Mouse (Mus musculus) embryonic facial prominence, embryonic 11.5 days (tissue): ENCODE measurements at regions not wholly inside any gene's neighbourhood (a gene's known extent, or its start where the extent isn't known, plus 50 kb on each side); places are given as distances from the start of the nearest gene placed in this dataset.
"Not testable (repeated sequence)": the region's sequence is repeated elsewhere in the genome, so short reads cannot be mapped to it uniquely, and the experiment has no call there.

Experiments used
- ATAC-seq: fragments of 200-750 bp; cut with Nextera tagmentation; replicated peaks from 2 replicates; pipeline ENCODE4 v1.8.0; 2017; ENCODE audit warnings: low read depth; ENCODE audit not compliant: insufficient number of reproducible peaks, low FRiP score, low TSS enrichment
- DNase-seq: peaks from one replicate; pipeline ENCODE4 v3.0.0-alpha.2; 2015; ENCODE audit warnings: low spot score
- H3K27ac ChIP-seq: fragments of 300-500 bp; sonication (generic); replicated peaks from 2 replicates; pipeline ENCODE4 v1.5.1; 2014; ENCODE audit warnings: mild to moderate bottlenecking, low read depth, low read length, control low read depth
- H3K27me3 ChIP-seq: fragments of 300-500 bp; sonication (generic); 2 replicates; pipeline ENCODE4 v1.6.1; 2014; ENCODE audit warnings: mild to moderate bottlenecking, low read length, moderate library complexity, mixed read lengths; ENCODE audit not compliant: control insufficient read depth, insufficient read depth
- H3K36me3 ChIP-seq: fragments of 300-500 bp; sonication (generic); replicated peaks from 2 replicates; pipeline ENCODE4 v1.6.1; 2014; ENCODE audit warnings: low read depth, mild to moderate bottlenecking, low read length, moderate library complexity, mixed read lengths; ENCODE audit not compliant: control insufficient read depth, insufficient read depth
- H3K4me1 ChIP-seq: fragments of 300-500 bp; sonication (generic); 2 replicates; pipeline ENCODE4 v1.6.1; 2014; ENCODE audit warnings: low read length, mixed read lengths; ENCODE audit not compliant: control insufficient read depth, insufficient read depth
- H3K4me2 ChIP-seq: fragments of 300-500 bp; sonication (generic); 2 replicates; pipeline ENCODE4 v1.6.1; 2014; ENCODE audit warnings: low read depth, mild to moderate bottlenecking, control low read depth, low read length, moderate library complexity
- H3K4me3 ChIP-seq: fragments of 300-500 bp; sonication (generic); 2 replicates; pipeline ENCODE4 v1.5.1; 2014; ENCODE audit warnings: low read depth, low read length, control low read depth
- H3K9ac ChIP-seq: fragments of 300-500 bp; sonication (generic); replicated peaks from 2 replicates; pipeline ENCODE4 v1.6.1; 2014; ENCODE audit warnings: mild to moderate bottlenecking, control low read depth, low read length
- H3K9me3 ChIP-seq: fragments of 300-500 bp; sonication (generic); replicated peaks from 2 replicates; pipeline ENCODE4 v1.6.1; 2016; ENCODE audit warnings: mild to moderate bottlenecking, low read length, inconsistent platforms, mixed read lengths; ENCODE audit not compliant: control insufficient read depth
- WGBS: fragments of 180-500 bp; shearing (Covaris S2); extraction: QIAGEN DNeasy Blood & Tissue Kit; methylation state at CpG from one replicate; pipeline ENCODE4 v1.1.7; 2014; 5-methylcytosine and 5-hydroxymethylcytosine counted together

DNA sequence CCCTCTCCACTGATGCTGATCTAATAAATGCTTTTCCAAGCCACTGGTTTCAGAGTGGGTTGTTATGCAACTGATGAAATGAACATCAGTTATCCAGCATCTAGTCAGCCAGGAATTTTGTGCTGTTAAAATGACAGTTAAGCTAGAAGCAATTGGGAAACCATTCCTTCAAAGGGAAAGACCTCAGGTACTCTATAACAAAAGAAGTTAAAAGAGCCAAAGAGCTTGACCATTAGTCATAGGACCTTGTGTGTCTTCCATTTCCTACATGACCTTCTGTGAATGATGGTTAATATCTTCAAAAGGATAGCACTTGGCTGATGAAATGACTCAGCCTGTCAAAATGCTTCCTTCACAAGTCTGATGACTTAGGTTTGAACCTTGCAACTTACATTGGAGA lies 275.6 kb upstream of the Pfkp start:
- no peak overlapping the region for H3K9ac ChIP-seq
- no peak for DNase-seq
- no peaks in the 10 kb centered on the region for H3K9me3 ChIP-seq
- no peaks in the 10 kb centered on the region for H3K27me3 ChIP-seq
- no peaks in the 10 kb centered on the region for H3K36me3 ChIP-seq
- ATAC-seq = no peak
- no peak overlapping the region for H3K27ac ChIP-seq
- no peak overlapping the region for H3K4me2 ChIP-seq
- no peaks in the 10 kb centered on the region for H3K4me1 ChIP-seq
- H3K4me3 ChIP-seq = no peak overlapping the region

DNA sequence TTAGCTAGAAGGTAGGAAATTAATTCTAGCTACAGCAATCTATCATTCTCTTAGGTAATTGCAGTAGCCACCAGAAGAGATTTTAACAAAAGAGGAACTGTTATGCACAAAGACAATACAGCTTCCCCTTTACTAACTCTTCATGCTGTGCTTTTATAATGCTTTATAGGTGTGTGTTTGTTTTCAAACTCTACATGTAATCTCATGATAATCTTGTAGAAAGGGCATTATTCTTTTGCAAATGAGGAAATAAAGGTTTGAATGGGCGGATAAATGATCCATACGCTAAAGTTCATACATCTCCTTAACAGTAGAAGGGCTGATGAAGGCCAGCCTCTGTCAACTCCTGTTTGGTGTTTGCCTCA lies 273.8 kb upstream of the Pfkp start:
- no peak overlapping the region for H3K9ac ChIP-seq
- no peaks in the 10 kb centered on the region for H3K36me3 ChIP-seq
- no peaks in the 10 kb centered on the region for H3K9me3 ChIP-seq
- H3K27ac ChIP-seq = no peak overlapping the region
- DNase-seq (no peak), ATAC-seq (no peak)
- no peak overlapping the region for H3K4me3 ChIP-seq
- 24% methylated on average over 2 of the region's 2 CpGs for WGBS
- H3K4me1 ChIP-seq = no peaks in the 10 kb centered on the region
- no peak overlapping the region for H3K4me2 ChIP-seq
- H3K27me3 ChIP-seq = no peaks in the 10 kb centered on the region

DNA sequence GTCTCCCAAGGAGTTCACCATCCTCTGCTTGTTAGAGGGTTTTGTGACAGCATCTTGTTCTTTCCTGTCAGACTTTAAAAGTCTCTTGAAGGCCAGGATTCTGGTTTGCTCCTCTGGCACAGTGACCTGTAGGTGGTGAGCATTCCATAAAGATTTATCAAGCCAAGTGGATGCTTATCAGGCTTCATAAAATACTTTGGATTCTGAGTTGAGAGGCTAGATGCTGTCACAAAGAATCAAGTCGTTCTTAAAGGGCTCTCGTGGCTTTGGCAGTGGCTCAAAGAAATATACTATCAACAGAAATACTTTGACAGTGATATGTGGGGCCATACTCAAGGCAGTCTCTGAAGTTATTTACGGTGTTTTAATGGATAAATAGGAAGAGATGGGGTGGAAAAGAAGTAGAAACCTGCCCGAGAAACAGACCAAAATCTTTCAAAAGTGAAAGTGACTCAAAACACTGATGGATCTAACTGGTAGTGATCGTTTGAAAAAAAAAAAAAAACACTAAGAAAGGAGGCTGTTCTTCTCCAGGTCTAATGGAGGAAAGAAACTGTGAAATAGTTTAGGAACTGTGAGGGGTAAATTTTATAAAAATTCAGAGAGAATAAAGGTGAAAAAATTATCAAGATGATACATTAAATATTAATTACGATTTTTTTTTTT lies 273.2 kb upstream of the Pfkp start:
- DNase-seq = no peak
- H3K9me3 ChIP-seq = no peaks in the 10 kb centered on the region

GRCm38 (mm10) chr13:6906000-6906399 lies 257.4 kb upstream of the Pfkp start:
- no peaks in the 10 kb centered on the region for H3K9me3 ChIP-seq
- ATAC-seq = no peak

More for the DNA sequence above, 273.2 kb upstream of the Pfkp start:
- Histone ChIP-seq H3K27ac (no peak overlapping the region), H3K4me3 (no peak overlapping the region), H3K9ac (no peak overlapping the region), H3K4me1 (no peaks in the 10 kb centered on the region), H3K36me3 (no peaks in the 10 kb centered on the region), H3K27me3 (no peaks in the 10 kb centered on the region), H3K4me2 (no peak overlapping the region)
- 64% methylated on average over 6 of the region's 6 CpGs for WGBS
- no peak for ATAC-seq

DNA sequence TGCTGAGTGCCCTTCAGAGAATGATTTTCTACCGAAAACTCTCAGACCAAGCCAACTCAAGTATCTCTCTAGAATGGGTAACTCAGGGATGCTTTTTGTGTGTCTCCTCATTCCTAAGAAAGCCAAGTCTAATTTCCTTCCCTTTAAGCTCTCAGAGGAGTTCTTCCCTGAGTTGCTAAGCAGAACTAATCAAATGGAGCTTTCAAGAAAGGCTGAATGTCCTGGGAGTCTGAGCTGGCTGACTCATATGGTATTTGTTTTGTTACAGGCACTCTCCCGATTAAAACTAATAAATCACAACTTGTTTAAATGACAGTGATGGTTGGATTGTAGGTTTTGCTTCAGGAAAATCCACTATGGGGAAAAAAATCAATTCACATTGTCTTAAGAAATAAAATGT lies 253.1 kb upstream of the Pfkp start:
- Histone ChIP-seq H3K9ac (no peak overlapping the region), H3K4me3 (no peak overlapping the region), H3K27ac (no peak overlapping the region), H3K9me3 (no peaks in the 10 kb centered on the region), H3K36me3 (no peaks in the 10 kb centered on the region), H3K4me2 (no peak overlapping the region), H3K27me3 (no peaks in the 10 kb centered on the region), H3K4me1 (no peaks in the 10 kb centered on the region)
- DNase-seq (no peak), ATAC-seq (no peak)
- 59% methylated on average over 2 of the region's 2 CpGs for WGBS

More at GRCm38 (mm10) chr13:6906000-6906399, 257.4 kb upstream of the Pfkp start:
- no peak overlapping the region for H3K4me3 ChIP-seq
- no peak for DNase-seq
- H3K27ac ChIP-seq = no peak overlapping the region
- H3K27me3 ChIP-seq = no peaks in the 10 kb centered on the region
- H3K36me3 ChIP-seq = no peaks in the 10 kb centered on the region
- H3K9ac ChIP-seq = no peak overlapping the region
- no peak overlapping the region for H3K4me2 ChIP-seq
- no peaks in the 10 kb centered on the region for H3K4me1 ChIP-seq

DNA sequence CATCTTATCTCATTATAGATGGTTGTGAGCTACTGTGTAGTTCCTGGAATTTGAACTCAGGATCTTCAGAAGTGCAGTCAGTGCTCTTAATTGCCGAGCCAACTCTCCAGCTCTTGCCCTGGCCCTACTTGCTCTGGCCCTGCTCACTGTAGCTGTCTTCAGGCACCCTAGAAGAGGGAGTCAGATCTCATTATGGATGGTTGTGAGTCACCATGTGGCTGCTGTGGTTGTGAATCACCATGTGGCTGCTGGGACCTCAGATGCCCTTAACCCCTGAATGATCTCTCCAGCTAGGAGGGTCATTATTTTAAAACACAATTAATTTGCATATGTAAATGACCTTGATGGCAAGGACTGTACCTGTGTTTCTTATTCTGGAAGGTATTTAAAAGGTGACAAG lies 249.1 kb upstream of the Pfkp start:
- H3K4me2 ChIP-seq = no peak overlapping the region
- no peak overlapping the region for H3K27ac ChIP-seq
- no peaks in the 10 kb centered on the region for H3K4me1 ChIP-seq
- DNase-seq (no peak), ATAC-seq (no peak)
- H3K9ac ChIP-seq = no peak overlapping the region
- no peaks in the 10 kb centered on the region for H3K36me3 ChIP-seq
- H3K9me3 ChIP-seq = no peaks in the 10 kb centered on the region
- H3K27me3 ChIP-seq = no peaks in the 10 kb centered on the region
- WGBS = 80% methylated on average over 1 of the region's 1 CpGs
- no peak overlapping the region for H3K4me3 ChIP-seq

GRCm38 (mm10) chr13:6891458-6892076 lies 243.0 kb upstream of the Pfkp start:
- Histone ChIP-seq H3K9ac (no peak overlapping the region), H3K9me3 (no peaks in the 10 kb centered on the region), H3K4me2 (no peak overlapping the region), H3K27ac (no peak overlapping the region), H3K4me3 (no peak overlapping the region), H3K4me1 (no peaks in the 10 kb centered on the region), H3K36me3 (no peaks in the 10 kb centered on the region), H3K27me3 (no peaks in the 10 kb centered on the region)
- no peak for ATAC-seq
- DNase-seq = peak; percentile 31
- 15% methylated on average over 5 of the region's 5 CpGs for WGBS

DNA sequence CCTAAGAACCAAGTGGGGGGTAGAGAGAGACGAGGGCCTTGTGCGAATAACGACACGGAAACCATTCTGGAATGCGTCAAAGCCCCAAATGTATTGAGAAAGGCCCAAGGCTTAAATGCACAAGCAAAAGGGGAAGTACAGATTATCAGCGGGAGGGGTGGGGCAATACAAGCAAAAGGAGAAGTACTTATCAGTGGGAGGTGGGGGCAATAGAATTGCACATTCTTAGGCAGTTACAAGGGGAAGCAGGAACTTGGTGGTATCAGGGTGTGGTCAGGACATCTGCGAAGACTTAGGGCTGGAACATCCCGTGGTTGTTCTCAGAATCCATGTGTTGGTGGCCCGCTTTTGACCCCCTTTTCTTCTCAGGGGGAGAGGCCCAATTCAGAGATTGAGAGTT lies 240.9 kb upstream of the Pfkp start:
- not testable (repeated sequence) for DNase-seq, H3K27me3 ChIP-seq, H3K9me3 ChIP-seq, H3K36me3 ChIP-seq, H3K9ac ChIP-seq, H3K4me2 ChIP-seq, H3K4me1 ChIP-seq, ATAC-seq, H3K4me3 ChIP-seq, H3K27ac ChIP-seq
- 90% methylated on average over 9 of the region's 9 CpGs for WGBS
